Mouse (Mus musculus) testis, postnatal 14 days (tissue): ENCODE data around the gene Cdk7.
A peak's percentile ranks its signal among the peaks of the same experiment; 100 is the strongest.
"Not testable (repeated sequence)": the region's sequence is repeated elsewhere in the genome, so short reads cannot be mapped to it uniquely, and the experiment has no call there.

Experiments
- DNase-seq: peaks from one replicate; pipeline ENCODE4 v3.0.0; 2021; ENCODE audit warnings: low spot score

Gene Cdk7

DNA sequence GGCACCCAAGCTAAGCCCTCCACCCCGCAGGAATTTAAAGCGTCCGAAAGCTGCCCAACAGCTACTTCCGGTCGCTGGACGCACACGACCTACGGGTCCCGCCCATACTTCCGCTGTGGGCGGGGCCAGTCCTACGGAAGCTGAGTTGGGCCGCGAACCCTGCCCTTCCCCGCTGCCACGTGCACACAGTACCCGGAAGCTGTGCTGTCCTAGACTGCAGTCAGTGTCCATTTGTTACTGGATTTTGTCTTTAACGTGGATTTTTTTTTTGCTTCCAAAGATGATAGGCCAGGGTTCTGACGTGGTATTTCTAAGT lies at the start of gene Cdk7:
Gene Cdk7, minus strand, starts transcription at position 79 of the 316 bp plus-strand sequence.
- peak; percentile 93 for DNase-seq

DNA sequence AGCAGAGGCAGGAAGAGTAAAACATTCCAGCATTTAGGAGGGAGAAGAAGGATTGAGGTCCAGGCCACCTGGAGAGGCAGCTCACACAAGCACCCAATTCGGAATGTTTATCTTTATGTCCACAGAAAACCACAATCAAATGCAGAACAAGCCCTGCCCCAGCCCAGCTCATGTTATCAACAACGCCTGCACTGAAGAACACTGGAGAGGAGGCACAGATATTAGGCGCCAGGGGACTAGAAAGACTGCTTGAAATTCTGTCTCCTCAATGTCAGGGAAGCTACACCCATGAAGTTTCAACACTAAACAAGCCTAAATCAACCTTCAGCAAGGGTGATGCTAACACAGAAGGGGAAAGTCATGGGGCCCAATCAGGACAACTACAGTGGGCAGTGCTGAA lies 46.8 kb upstream of the Cdk7 start:
- no peak for DNase-seq

DNA sequence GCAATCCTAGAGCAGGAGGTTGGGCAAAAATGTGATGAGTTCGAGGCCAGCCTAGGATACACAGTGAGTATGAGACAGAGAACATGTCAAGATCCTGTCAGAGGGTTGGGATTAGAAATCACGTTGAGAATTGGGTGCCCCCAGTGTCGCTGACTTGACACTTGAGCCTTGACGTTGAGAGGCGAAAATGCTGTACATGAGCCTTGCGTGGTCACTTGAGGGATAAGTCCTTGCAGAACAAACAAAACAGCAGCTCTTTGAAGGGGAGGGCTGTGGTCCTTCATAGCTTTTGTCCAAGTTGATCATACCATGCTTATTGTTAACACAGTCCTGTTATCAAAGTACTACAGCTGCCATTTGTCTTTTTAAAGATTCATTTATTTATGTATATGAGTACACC lies 46.0 kb upstream of the Cdk7 start:
- no peak for DNase-seq

- no peak for DNase-seq
Measured at GRCm38 (mm10) chr13:100776056-100776419, 45.3 kb upstream of the Cdk7 start.

- peak; percentile 87 for DNase-seq
Measured at GRCm38 (mm10) chr13:100775252-100776055, 44.7 kb upstream of the Cdk7 start, which contains the start of gene Cenph. Cenph (minus strand) TSS chr13:100775899.

DNA sequence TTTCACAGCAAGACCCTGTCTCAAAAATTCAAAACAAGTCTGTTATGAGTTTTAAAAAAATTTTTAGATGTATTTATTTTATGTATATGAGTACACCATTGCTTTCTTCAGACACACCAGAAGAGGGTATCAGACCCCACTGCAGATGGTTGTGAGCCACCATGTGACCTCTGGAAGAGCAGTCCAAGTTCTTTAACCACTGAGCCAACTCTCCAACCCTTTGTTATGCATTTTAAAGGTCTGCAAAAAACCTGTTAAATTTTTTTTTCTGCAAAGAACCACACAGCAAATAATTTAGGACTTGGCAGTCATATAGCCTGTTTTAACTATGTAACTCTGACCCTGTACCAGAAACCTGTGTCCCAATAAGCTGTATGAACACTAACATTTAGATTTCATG lies 44.0 kb upstream of the Cdk7 start:
- no peak for DNase-seq

GRCm38 (mm10) chr13:100755329-100755728 lies 24.6 kb upstream of the Cdk7 start:
- no peak for DNase-seq

DNA sequence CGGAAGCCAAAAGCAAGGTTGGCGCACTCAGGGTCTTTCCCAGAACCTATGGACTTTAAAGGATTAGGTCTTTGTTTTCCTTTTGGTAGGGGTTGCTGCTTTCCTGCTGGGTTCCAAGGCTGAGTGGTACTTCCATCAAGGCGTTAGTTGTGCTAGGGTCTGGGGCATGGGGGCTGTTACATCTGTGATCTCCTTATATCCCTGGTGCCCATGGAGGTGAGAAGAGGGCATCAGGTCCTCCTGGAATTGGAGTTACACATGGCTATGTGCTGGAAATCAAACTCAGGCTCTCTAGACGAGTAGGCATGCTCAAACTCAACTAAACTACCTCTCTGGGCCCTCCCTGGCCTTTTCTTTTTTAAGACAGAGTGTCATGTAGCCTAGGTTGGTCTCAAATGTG lies 23.4 kb upstream of the Cdk7 start:
- no peak for DNase-seq

DNA sequence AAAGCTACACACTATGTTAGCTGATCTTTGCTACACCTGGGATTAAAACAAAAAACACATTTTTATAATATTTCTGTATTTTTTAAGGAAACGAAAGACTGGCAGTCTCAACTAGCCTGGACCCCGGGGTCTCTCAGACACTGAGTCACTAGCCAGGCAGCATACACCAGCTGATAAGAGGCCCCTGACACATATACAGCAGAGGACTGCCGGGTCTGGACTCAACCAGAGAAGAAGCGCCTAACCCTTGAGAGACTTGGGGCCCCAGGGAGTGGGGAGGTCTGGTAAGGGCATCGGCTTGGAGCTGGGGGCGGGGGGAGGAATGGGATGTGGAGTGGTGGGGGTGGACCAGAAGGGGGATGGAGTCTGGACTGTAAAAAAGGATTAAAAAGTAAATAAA lies 22.3 kb upstream of the Cdk7 start:
- DNase-seq = no peak

GRCm38 (mm10) chr13:100752529-100752928 lies 21.8 kb upstream of the Cdk7 start:
- no peak for DNase-seq

GRCm38 (mm10) chr13:100751402-100751801 lies 20.7 kb upstream of the Cdk7 start:
- no peak for DNase-seq

GRCm38 (mm10) chr13:100750799-100751198 lies 20.1 kb upstream of the Cdk7 start:
- no peak for DNase-seq

- DNase-seq = no peak
Measured at GRCm38 (mm10) chr13:100748638-100749037, 17.9 kb upstream of the Cdk7 start.

DNA sequence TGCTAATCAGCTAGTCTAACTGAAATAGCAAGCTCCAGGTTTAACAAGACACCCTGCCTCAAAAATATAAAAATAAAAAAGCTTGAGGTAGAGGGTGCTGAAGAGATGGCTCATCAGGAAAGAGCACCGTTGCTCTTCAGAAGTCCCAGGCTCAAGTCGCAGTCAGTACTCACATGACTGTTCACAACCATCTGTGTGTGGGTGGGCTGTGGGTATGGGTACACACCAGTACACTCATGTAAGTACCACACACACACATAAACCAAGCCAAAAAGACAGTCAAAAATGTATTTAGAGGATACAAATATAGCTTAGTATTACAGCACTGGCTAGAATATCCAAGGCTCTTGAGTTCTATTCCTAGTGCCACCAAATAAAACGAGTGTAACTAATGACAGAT lies 15.4 kb upstream of the Cdk7 start:
- no peak for DNase-seq

- peak; percentile 93 for DNase-seq
Measured at GRCm38 (mm10) chr13:100744036-100744744, 13.5 kb upstream of the Cdk7 start, which contains the start of gene Mrps36. Mrps36 (minus strand) TSS chr13:100744659.

DNA sequence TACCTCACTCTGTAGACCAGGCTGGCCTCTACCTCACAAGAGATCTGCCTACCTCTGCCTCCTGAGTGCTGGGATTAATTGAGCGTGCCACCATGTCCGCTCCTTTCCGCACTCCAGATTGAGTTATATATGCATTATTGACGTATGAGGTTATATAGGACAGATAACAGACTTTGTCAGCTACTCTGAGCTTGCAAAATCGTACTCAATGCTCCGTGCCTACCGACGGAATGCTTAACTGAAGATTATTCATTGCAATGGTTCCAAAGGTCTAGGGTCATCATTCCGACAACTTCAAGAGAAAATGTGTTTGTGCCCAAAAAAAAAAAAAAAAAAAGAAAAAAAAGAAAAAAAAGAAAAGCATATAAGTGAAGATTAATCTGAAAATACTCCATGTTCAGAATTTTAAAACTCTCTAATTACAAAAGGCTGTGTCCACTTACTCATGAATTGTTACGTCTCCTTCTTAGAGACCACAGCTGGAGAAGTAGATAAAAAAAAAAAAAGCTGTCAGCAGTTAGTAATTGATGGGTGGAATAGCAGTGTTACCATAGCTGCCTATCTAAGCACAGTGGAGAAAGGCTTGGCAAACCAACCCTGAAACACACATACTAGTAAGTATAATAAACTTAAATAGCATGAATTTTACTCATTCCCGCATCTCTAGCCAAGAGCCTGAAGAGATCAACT lies 12.8 kb upstream of the Cdk7 start:
- no peak for DNase-seq

DNA sequence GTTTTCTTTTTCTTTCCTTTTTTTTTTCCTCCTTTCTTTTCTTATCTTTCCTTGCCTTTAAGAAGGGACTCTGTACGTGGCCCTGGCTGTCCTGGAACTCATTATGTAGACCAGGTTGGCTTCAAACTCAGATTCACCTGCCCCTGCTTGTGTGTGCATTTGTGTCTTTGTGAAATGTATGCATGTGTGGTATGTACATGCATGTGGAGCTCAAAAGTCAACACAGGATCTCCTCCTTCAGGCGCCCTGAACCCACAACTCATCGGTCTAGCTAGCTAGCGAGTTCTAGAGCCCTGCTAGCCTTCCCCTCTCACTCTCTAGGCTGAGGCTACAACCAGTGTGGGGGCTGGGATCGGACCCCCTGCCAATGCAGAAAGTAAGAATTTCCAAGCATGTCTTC lies 12.1 kb upstream of the Cdk7 start:
- no peak for DNase-seq

GRCm38 (mm10) chr13:100732756-100733155 lies 2.0 kb upstream of the Cdk7 start:
- no peak for DNase-seq

DNA sequence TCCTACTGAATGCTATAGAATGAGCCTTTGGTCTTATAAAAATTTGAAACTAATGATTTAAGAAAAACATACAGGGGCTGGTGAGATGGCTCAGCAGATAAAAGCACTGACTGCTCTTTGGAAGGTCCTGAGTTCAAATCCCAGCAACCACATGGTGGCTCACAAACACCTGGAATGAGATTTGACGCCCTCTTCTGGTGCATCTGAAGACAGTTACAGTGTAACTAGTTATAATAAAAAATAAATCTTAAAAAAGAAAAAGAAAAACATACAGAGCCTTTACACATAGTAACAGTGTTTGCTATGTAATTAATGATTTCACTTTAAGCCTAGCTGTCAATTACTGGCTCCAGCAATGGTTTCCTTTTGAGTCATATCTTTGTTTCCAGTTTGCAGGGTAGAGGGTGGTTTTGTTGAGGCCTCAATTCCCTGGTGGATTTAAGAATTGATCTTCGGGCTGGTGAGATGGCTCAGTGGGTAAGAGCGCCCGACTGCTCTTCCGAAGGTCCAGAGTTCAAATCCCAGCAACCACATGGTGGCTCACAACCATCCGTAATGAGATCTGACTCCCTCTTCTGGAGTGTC lies 815 bp upstream of the Cdk7 start:
- DNase-seq = not testable (repeated sequence)

- no peak for DNase-seq
Measured at GRCm38 (mm10) chr13:100730153-100730860, 432 bp downstream of the Cdk7 start.

DNA sequence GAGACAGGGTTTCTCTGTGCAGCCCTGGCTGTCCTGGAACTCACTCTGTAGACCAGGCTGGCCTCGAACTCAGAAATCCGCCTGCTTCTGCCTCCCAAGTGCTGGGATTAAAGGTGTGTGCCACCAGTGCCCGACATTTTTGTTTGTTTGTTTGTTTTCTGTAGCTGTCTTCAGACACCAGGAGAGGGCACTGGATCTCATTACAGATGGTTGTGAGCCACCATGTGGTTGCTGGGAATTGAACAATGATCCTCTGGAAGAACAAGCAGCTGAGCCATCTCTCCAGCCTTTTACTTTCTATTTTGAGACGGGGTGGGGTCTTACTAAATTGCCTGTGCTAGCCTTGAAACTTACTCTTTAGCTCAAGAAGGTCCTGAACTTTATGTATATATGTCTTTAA lies 2.2 kb downstream of the Cdk7 start:
- DNase-seq = not testable (repeated sequence)

DNA sequence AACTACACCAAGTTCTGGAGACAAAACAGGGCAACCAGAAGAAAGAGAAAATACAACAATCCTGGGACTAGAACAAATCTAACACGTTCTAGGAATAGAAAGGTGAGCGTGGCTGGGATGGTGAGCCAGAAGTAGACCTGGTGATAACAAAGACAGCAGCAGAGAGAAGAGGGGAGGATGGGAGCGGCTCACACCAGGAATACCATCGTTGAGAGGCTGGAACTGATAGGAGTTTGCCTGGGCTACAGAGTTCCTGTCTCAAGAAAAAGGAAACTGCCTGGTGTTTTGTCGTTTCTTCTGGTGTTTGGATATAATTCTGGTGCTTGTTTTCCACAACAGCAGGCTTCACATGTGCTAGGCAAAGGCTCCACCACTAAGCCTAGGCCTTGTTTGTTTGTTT lies 2.7 kb downstream of the Cdk7 start:
- no peak for DNase-seq
